Mouse (Mus musculus) T-helper 1 cell (primary cell): ENCODE measurements around the gene Slc34a3.

ENCODE experiments used
- in situ Hi-C: fragments of 300-600 bp; cut with MboI, MseI; formaldehyde crosslinking; loops from one replicate; pipeline ENCODE4 v1.15.1; 2025; ENCODE audit warnings: high pct_unique_total_duplicates

Slc34a3 gene

GRCm38 (mm10) chr2:25194486-25195171 lies 39.5 kb downstream of the Slc34a3 start:
- in situ Hi-C loops: loop anchor here (5.0 kb wide), 1 partner anchor 58 kb away; no protein-coding TSS in a partner anchor

- in situ Hi-C loops: loop anchor here (5.0 kb wide), 1 partner anchor 58 kb away; no protein-coding TSS in a partner anchor
Measured at GRCm38 (mm10) chr2:25194006-25194405, 40.2 kb downstream of the Slc34a3 start.

GRCm38 (mm10) chr2:25193330-25193770 lies 40.8 kb downstream of the Slc34a3 start:
- in situ Hi-C loops: loop anchor here (5.0 kb wide), 1 partner anchor 59 kb away; no protein-coding TSS in a partner anchor

GRCm38 (mm10) chr2:25187841-25188240 lies 46.3 kb downstream of the Slc34a3 start:
- in situ Hi-C loops: no loop called here

- in situ Hi-C loops: no loop called here
Measured at GRCm38 (mm10) chr2:25186575-25186930, 47.6 kb downstream of the Slc34a3 start.

GRCm38 (mm10) chr2:25185625-25186574 lies 48.3 kb downstream of the Slc34a3 start:
- in situ Hi-C loops: no loop called here

GRCm38 (mm10) chr2:25184496-25184895 lies 49.7 kb downstream of the Slc34a3 start:
- in situ Hi-C loops: no loop called here

- in situ Hi-C loops: no loop called here
Measured at GRCm38 (mm10) chr2:25183336-25183735, 50.8 kb downstream of the Slc34a3 start.

- in situ Hi-C loops: no loop called here
Measured at GRCm38 (mm10) chr2:25182664-25183063, 51.5 kb downstream of the Slc34a3 start.

GRCm38 (mm10) chr2:25181891-25182397 lies 52.2 kb downstream of the Slc34a3 start:
- in situ Hi-C loops: no loop called here

GRCm38 (mm10) chr2:25180973-25181890 lies 52.9 kb downstream of the Slc34a3 start:
- in situ Hi-C loops: no loop called here

- in situ Hi-C loops: no loop called here
Measured at GRCm38 (mm10) chr2:25180478-25180903, 53.7 kb downstream of the Slc34a3 start, which contains the start of gene Nrarp. TSS of gene Nrarp (plus strand) at chr2:25180758.

GRCm38 (mm10) chr2:25179566-25180217 lies 54.5 kb downstream of the Slc34a3 start:
- in situ Hi-C loops: no loop called here
